ENCODE assay signal across 8 mouse cellular contexts in genomic region chr11:103016930-103017329, GRCm38 (mm10). TPM values are rescaled to one million over a fixed set of nuclear protein-coding genes. Genes with fewer than 3 reads are reported as not detected.
DNase-seq lines count a peak whose midpoint lies in the region; ATAC-seq and TF ChIP-seq lines count a peak whose summit lies in the region.

No protein-coding gene starts in this region.

- TF ChIP-seq EP300 in ES-Bruce4 (IDR thresholded peaks at IDR 0.05; ENCODE audit: insufficient read depth, low read depth, low read length): no peak

- peak; percentile 47 for TF ChIP-seq POLR2A in ES-Bruce4 (IDR thresholded peaks at IDR 0.05; ENCODE audit: insufficient read depth, low read length)
- TF ChIP-seq POLR2A in lung, adult 2 months (IDR thresholded peaks at IDR 0.05; ENCODE audit: borderline replicate concordance, extremely low read depth, low read depth, low read length): peak; percentile 73; the same call in 1 of the 2 replicates

- no peaks in the 10 kb centered on the region for H3K9me3 ChIP-seq in ES-Bruce4 (replicated peaks; ENCODE audit: control insufficient read depth, insufficient read depth, low read length, poor library complexity, severe bottlenecking)
- no peaks in the 10 kb centered on the region for H3K9me3 ChIP-seq in forebrain, embryonic 14.5 days (replicated peaks; ENCODE audit: control insufficient read depth, low read length)

- peak overlapping the region; percentile 74 for H3K4me2 ChIP-seq in forebrain, embryonic 14.5 days (ENCODE audit: low read length)

- peak overlapping the region; percentile 81 for H3K4me3 ChIP-seq in ES-Bruce4 (ENCODE audit: low read depth, low read length)
- H3K4me3 ChIP-seq in forebrain, embryonic 14.5 days (ENCODE audit: low read depth, low read length): peak overlapping the region; percentile 78
- H3K4me3 ChIP-seq in lung, adult 2 months (replicated peaks; ENCODE audit: extremely low read depth, low read depth, low read length): peak overlapping the region; percentile 72

- H3K4me1 ChIP-seq in ES-Bruce4 (ENCODE audit: control insufficient read depth, insufficient read depth, low read length): no peaks in the 10 kb centered on the region
- peaks cover 11% of the 10 kb centered on the region for H3K4me1 ChIP-seq in forebrain, embryonic 14.5 days (ENCODE audit: control insufficient read depth, insufficient read depth, low read length)
- H3K4me1 ChIP-seq in lung, adult 2 months (ENCODE audit: control insufficient read depth, insufficient read depth, low read length): no peaks in the 10 kb centered on the region

- H3K27me3 ChIP-seq in ES-Bruce4 (ENCODE audit: control insufficient read depth, insufficient read depth, low read length, poor library complexity, severe bottlenecking): no peaks in the 10 kb centered on the region
- H3K27me3 ChIP-seq in forebrain, embryonic 14.5 days (replicated peaks; ENCODE audit: control insufficient read depth, insufficient read depth, low read length): no peaks in the 10 kb centered on the region

- intact Hi-C loops in heart, postnatal 25 days (cut with DNase I): no loop called here

- DNase-seq in forebrain, embryonic 14.5 days (ENCODE audit: low spot score): peak; percentile 97
- DNase-seq in heart, postnatal 25 days (ENCODE audit: low spot score): peak; percentile 96
- peak; percentile 95 to 97 for DNase-seq in layer of hippocampus, adult 18-20 months (ENCODE audit: low spot score in 2 of 2)
- peak; percentile 98 for DNase-seq in lung, adult 2 months
- peak; percentile 93 to 94 for DNase-seq in thymus, adult 18-20 months

- WGBS in forebrain, embryonic 14.5 days: under 1% methylated on average over 40 of the region's 41 CpGs
- under 1% methylated on average over 40 of the region's 41 CpGs for WGBS in lung, adult 2 months

- 0 out of 2 replicates have a peak, but pooled peaks cover 4% of the 10 kb centered on the region for H3K36me3 ChIP-seq in ES-Bruce4 (ENCODE audit: control insufficient read depth, insufficient read depth, low read length, poor library complexity, severe bottlenecking)
- H3K36me3 ChIP-seq in forebrain, embryonic 14.5 days (ENCODE audit: control insufficient read depth, insufficient read depth, low read length): 0 out of 2 replicates have a peak, but pooled peaks cover 8% of the 10 kb centered on the region

- ATAC-seq in cerebellum, adult (ENCODE audit: insufficient number of reproducible peaks, low FRiP score, low TSS enrichment): peak; percentile 95
- peak; percentile 95 for ATAC-seq in forebrain, embryonic 14.5 days
- peak; percentile 97 for ATAC-seq in neutrophil, adult 5-6 weeks (ENCODE audit: extremely low read depth, insufficient number of reproducible peaks, low FRiP score, poor library complexity, severe bottlenecking)

- no peak for TF ChIP-seq CTCF in ES-Bruce4 (IDR thresholded peaks at IDR 0.05; ENCODE audit: low read depth, low read length)
- no peak for TF ChIP-seq CTCF in lung, adult 2 months (IDR thresholded peaks at IDR 0.05; ENCODE audit: insufficient read depth, low read length)

- peak overlapping the region; percentile 77 for H3K9ac ChIP-seq in ES-Bruce4 (ENCODE audit: low read depth, poor library complexity, severe bottlenecking)
- peak overlapping the region; percentile 93 for H3K9ac ChIP-seq in forebrain, embryonic 14.5 days (ENCODE audit: low read length)

- peak overlapping the region; percentile 70; the same call in 1 of the 2 replicates for H3K27ac ChIP-seq in ES-Bruce4 (ENCODE audit: insufficient read depth, low read length)
- H3K27ac ChIP-seq in forebrain, embryonic 14.5 days (ENCODE audit: low read depth, low read length): peak overlapping the region; percentile 93

RNA-seq across cellular contexts. Expression of gene Nmt1, which starts 11.1 kb away (rescaled TPM):
- 101 TPM in 2 replicates for polyA plus RNA-seq in ES-Bruce4 (2011; ENCODE audit: insufficient read depth, insufficient read length, low read depth, missing spikeins)
- 37.0 and 43.8 TPM in 2 replicates for polyA plus RNA-seq in forebrain, embryonic 14.5 days (2014; fragmentation: Nextera tagmentation; extraction: Ambion mirVana)
- total RNA-seq in heart, postnatal 25 days (2021): 10 to 100 TPM; 65.2 to 66.1 TPM
- 100 to 1,000 TPM; 166 to 172 TPM for total RNA-seq in layer of hippocampus, adult 18-20 months (2021)
- 24.0 and 32.2 TPM in 2 replicates for polyA plus RNA-seq in lung, adult 2 months (2012; rRNA removed)
- 29.8 and 30.0 TPM in 2 replicates for total RNA-seq in neutrophil, adult 5-6 weeks (2017)

RNA-seq across cellular contexts. Expression of gene Dcakd, which starts 11.2 kb away (rescaled TPM):
- 120 and 134 TPM in 2 replicates for polyA plus RNA-seq in ES-Bruce4 (2011; ENCODE audit: insufficient read depth, insufficient read length, low read depth, missing spikeins)
- 207 and 220 TPM in 2 replicates for polyA plus RNA-seq in forebrain, embryonic 14.5 days (2014; fragmentation: Nextera tagmentation; extraction: Ambion mirVana)
- 10 to 100 TPM; 83.5 to 84.3 TPM for total RNA-seq in heart, postnatal 25 days (2021)
- total RNA-seq in layer of hippocampus, adult 18-20 months (2021): 10 to 100 TPM; 68.9 to 69.0 TPM
- polyA plus RNA-seq in lung, adult 2 months (2012; rRNA removed): 54.4 and 58.2 TPM in 2 replicates
- total RNA-seq in neutrophil, adult 5-6 weeks (2017): 12.0 and 15.5 TPM in 2 replicates

Comparison
In these comparisons a context has a peak if more than half of its experiments do, and no peak if none do; other contexts are left out.
1. Peak in every context shown above with its lines: DNase-seq, ATAC-seq, H3K4me3 ChIP-seq and H3K27ac ChIP-seq.